Mouse (Mus musculus) midbrain, embryonic 12.5 days (tissue): ENCODE measurements at regions not wholly inside any gene's neighbourhood (a gene's known extent, or its start where the extent isn't known, plus 50 kb on each side); places are given as distances from the start of the nearest gene placed in this dataset.

Experiments used
- ATAC-seq: fragments of 200-750 bp; cut with Nextera tagmentation; 2 replicates; pipeline ENCODE4 v1.8.0; 2017; ENCODE audit warnings: low read depth, moderate TSS enrichment, moderate library complexity; ENCODE audit not compliant: low FRiP score
- H3K27ac ChIP-seq: fragments of 300-500 bp; sonication (generic); replicated peaks from 2 replicates; pipeline ENCODE4 v1.5.1; 2016; ENCODE audit warnings: mild to moderate bottlenecking
- H3K27me3 ChIP-seq: fragments of 300-500 bp; sonication (generic); 2 replicates; pipeline ENCODE4 v1.6.1; 2016; ENCODE audit warnings: mild to moderate bottlenecking
- H3K36me3 ChIP-seq: fragments of 300-500 bp; sonication (generic); 2 replicates; pipeline ENCODE4 v1.6.1; 2016
- H3K4me1 ChIP-seq: fragments of 300-500 bp; sonication (generic); 2 replicates; pipeline ENCODE4 v1.6.1; 2016
- H3K4me2 ChIP-seq: fragments of 300-500 bp; sonication (generic); replicated peaks from 2 replicates; pipeline ENCODE4 v1.6.1; 2016; ENCODE audit warnings: mild to moderate bottlenecking, moderate library complexity
- H3K4me3 ChIP-seq: fragments of 300-500 bp; sonication (generic); 2 replicates; pipeline ENCODE4 v1.5.1; 2016; ENCODE audit warnings: mild to moderate bottlenecking
- H3K9ac ChIP-seq: fragments of 300-500 bp; sonication (generic); replicated peaks from 2 replicates; pipeline ENCODE4 v1.6.1; 2016; ENCODE audit warnings: mild to moderate bottlenecking, moderate library complexity
- H3K9me3 ChIP-seq: fragments of 300-500 bp; sonication (generic); 2 replicates; pipeline ENCODE4 v1.6.1; 2016; ENCODE audit warnings: mild to moderate bottlenecking
- WGBS: fragments of 180-500 bp; shearing (Covaris S2); methylation state at CpG from one replicate; pipeline ENCODE4 v1.1.7; 2016; 5-methylcytosine and 5-hydroxymethylcytosine counted together

- WGBS, result 89% methylated on average over 4 of the region's 4 CpGs
- Histone ChIP-seq H3K9ac (no peak overlapping the region), H3K9me3 (no peaks in the 10 kb centered on the region), H3K27ac (no peak overlapping the region), H3K27me3 (no peaks in the 10 kb centered on the region), H3K4me3 (no peak overlapping the region), H3K4me2 (no peak overlapping the region), H3K4me1 (no peaks in the 10 kb centered on the region), H3K36me3 (no peaks in the 10 kb centered on the region)
- ATAC-seq, result no peak
Measured at GRCm38 (mm10) chr3:151997534-151998107, 160.2 kb upstream of the Ptgfr start.

- no peak for ATAC-seq
- no peak overlapping the region for H3K9ac ChIP-seq
- H3K27ac ChIP-seq, result no peak overlapping the region
- no peaks in the 10 kb centered on the region for H3K9me3 ChIP-seq
- no peak overlapping the region for H3K4me2 ChIP-seq
- WGBS, result 87% methylated on average over 4 of the region's 4 CpGs
- H3K4me1 ChIP-seq, result no peaks in the 10 kb centered on the region
- no peaks in the 10 kb centered on the region for H3K27me3 ChIP-seq
- H3K36me3 ChIP-seq, result no peaks in the 10 kb centered on the region
- no peak overlapping the region for H3K4me3 ChIP-seq
Measured at GRCm38 (mm10) chr3:151997111-151997510, 159.7 kb upstream of the Ptgfr start.

- H3K4me1 ChIP-seq, result no peaks in the 10 kb centered on the region
- no peak overlapping the region for H3K4me3 ChIP-seq
- H3K9ac ChIP-seq, result no peak overlapping the region
- no peak overlapping the region for H3K4me2 ChIP-seq
- no peaks in the 10 kb centered on the region for H3K9me3 ChIP-seq
- no peak overlapping the region for H3K27ac ChIP-seq
- no peaks in the 10 kb centered on the region for H3K36me3 ChIP-seq
- no peaks in the 10 kb centered on the region for H3K27me3 ChIP-seq
- no peak for ATAC-seq
- 69% methylated on average over 1 of the region's 1 CpGs for WGBS
Measured at GRCm38 (mm10) chr3:151988221-151988620, 150.8 kb upstream of the Ptgfr start.

GRCm38 (mm10) chr3:151978136-151978535, 140.7 kb upstream of the Ptgfr start:
- Histone ChIP-seq H3K9ac (no peak overlapping the region), H3K27ac (no peak overlapping the region), H3K36me3 (no peaks in the 10 kb centered on the region), H3K27me3 (no peaks in the 10 kb centered on the region), H3K9me3 (no peaks in the 10 kb centered on the region), H3K4me3 (no peak overlapping the region), H3K4me2 (no peak overlapping the region), H3K4me1 (no peaks in the 10 kb centered on the region)
- WGBS, result 65% methylated on average over 1 of the region's 1 CpGs
- no peak for ATAC-seq

GRCm38 (mm10) chr3:151977651-151978050, 140.2 kb upstream of the Ptgfr start:
- H3K4me2 ChIP-seq, result no peak overlapping the region
- ATAC-seq, result no peak
- no peaks in the 10 kb centered on the region for H3K9me3 ChIP-seq
- H3K4me1 ChIP-seq, result no peaks in the 10 kb centered on the region
- no peaks in the 10 kb centered on the region for H3K27me3 ChIP-seq
- H3K9ac ChIP-seq, result no peak overlapping the region
- 92% methylated on average over 4 of the region's 4 CpGs for WGBS
- no peak overlapping the region for H3K4me3 ChIP-seq
- no peaks in the 10 kb centered on the region for H3K36me3 ChIP-seq
- H3K27ac ChIP-seq, result no peak overlapping the region

GRCm38 (mm10) chr3:151949865-151950264, 112.4 kb upstream of the Ptgfr start:
- Histone ChIP-seq H3K27me3 (no peaks in the 10 kb centered on the region), H3K9me3 (no peaks in the 10 kb centered on the region), H3K4me1 (no peaks in the 10 kb centered on the region), H3K4me2 (no peak overlapping the region), H3K9ac (no peak overlapping the region), H3K4me3 (no peak overlapping the region), H3K27ac (no peak overlapping the region), H3K36me3 (no peaks in the 10 kb centered on the region)
- 78% methylated on average over 3 of the region's 3 CpGs for WGBS
- ATAC-seq, result no peak

- Histone ChIP-seq H3K4me1 (no peaks in the 10 kb centered on the region), H3K27ac (no peak overlapping the region), H3K4me3 (no peak overlapping the region), H3K36me3 (no peaks in the 10 kb centered on the region), H3K9ac (no peak overlapping the region), H3K27me3 (no peaks in the 10 kb centered on the region), H3K4me2 (no peak overlapping the region), H3K9me3 (no peaks in the 10 kb centered on the region)
- 87% methylated on average over 5 of the region's 5 CpGs for WGBS
- no peak for ATAC-seq
Measured at GRCm38 (mm10) chr3:151948015-151948645, 110.7 kb upstream of the Ptgfr start.

GRCm38 (mm10) chr3:151945916-151946315, 108.5 kb upstream of the Ptgfr start:
- ATAC-seq, result no peak
- Histone ChIP-seq H3K9me3 (no peaks in the 10 kb centered on the region), H3K36me3 (no peaks in the 10 kb centered on the region), H3K9ac (no peak overlapping the region), H3K4me1 (no peaks in the 10 kb centered on the region), H3K27me3 (no peaks in the 10 kb centered on the region), H3K4me2 (no peak overlapping the region), H3K27ac (no peak overlapping the region), H3K4me3 (no peak overlapping the region)
- WGBS, result 83% methylated on average over 3 of the region's 3 CpGs

GRCm38 (mm10) chr3:151943542-151943941, 106.1 kb upstream of the Ptgfr start:
- H3K9me3 ChIP-seq, result no peaks in the 10 kb centered on the region
- no peak overlapping the region for H3K4me3 ChIP-seq
- H3K4me2 ChIP-seq, result no peak overlapping the region
- WGBS, result 74% methylated on average over 3 of the region's 3 CpGs
- no peaks in the 10 kb centered on the region for H3K27me3 ChIP-seq
- ATAC-seq, result no peak
- H3K36me3 ChIP-seq, result no peaks in the 10 kb centered on the region
- no peak overlapping the region for H3K27ac ChIP-seq
- H3K4me1 ChIP-seq, result no peaks in the 10 kb centered on the region
- no peak overlapping the region for H3K9ac ChIP-seq

GRCm38 (mm10) chr3:151938472-151939029, 101.1 kb upstream of the Ptgfr start:
- Histone ChIP-seq H3K4me2 (no peak overlapping the region), H3K9ac (no peak overlapping the region), H3K36me3 (no peaks in the 10 kb centered on the region), H3K27ac (no peak overlapping the region), H3K4me1 (no peaks in the 10 kb centered on the region), H3K4me3 (no peak overlapping the region), H3K27me3 (no peaks in the 10 kb centered on the region), H3K9me3 (no peaks in the 10 kb centered on the region)
- no peak for ATAC-seq
- WGBS, result 85% methylated on average over 2 of the region's 2 CpGs

GRCm38 (mm10) chr3:151931656-151932055, 94.2 kb upstream of the Ptgfr start:
- no peaks in the 10 kb centered on the region for H3K9me3 ChIP-seq
- H3K9ac ChIP-seq, result no peak overlapping the region
- H3K4me1 ChIP-seq, result no peaks in the 10 kb centered on the region
- no peak for ATAC-seq
- H3K4me2 ChIP-seq, result no peak overlapping the region
- no peaks in the 10 kb centered on the region for H3K36me3 ChIP-seq
- H3K4me3 ChIP-seq, result no peak overlapping the region
- no peak overlapping the region for H3K27ac ChIP-seq
- no peaks in the 10 kb centered on the region for H3K27me3 ChIP-seq

GRCm38 (mm10) chr3:151931096-151931495, 93.7 kb upstream of the Ptgfr start:
- ATAC-seq, result no peak
- H3K4me3 ChIP-seq, result no peak overlapping the region
- no peak overlapping the region for H3K9ac ChIP-seq
- no peaks in the 10 kb centered on the region for H3K36me3 ChIP-seq
- H3K4me1 ChIP-seq, result no peaks in the 10 kb centered on the region
- 88% methylated on average over 3 of the region's 3 CpGs for WGBS
- H3K9me3 ChIP-seq, result no peaks in the 10 kb centered on the region
- no peaks in the 10 kb centered on the region for H3K27me3 ChIP-seq
- H3K4me2 ChIP-seq, result no peak overlapping the region
- H3K27ac ChIP-seq, result no peak overlapping the region
